Mouse (Mus musculus): ENCODE measurements around the gene Gm9945. TPM values are rescaled to one million over a fixed set of nuclear protein-coding genes. Genes with fewer than 3 reads are reported as not detected.

Gm9945 gene
- polyA plus RNA-seq (2012; ENCODE audit: low replicate concordance): not detected in 2 replicates

GRCm38 (mm10) chr11:53479783-53480301 is at the start of gene Gm9945, which contains the start of gene Sowaha:
Gm9945 (plus strand) TSS chr11:53480166.
Sowaha (minus strand) TSS chr11:53480274.

GRCm38 (mm10) chr11:53430670-53431346 is 49.2 kb upstream of the Gm9945 start, which contains the start of the genes Uqcrq and Gdf9:
Uqcrq (minus strand) TSS chr11:53430831.
Gdf9 (plus strand) TSS chr11:53431023.

DNA sequence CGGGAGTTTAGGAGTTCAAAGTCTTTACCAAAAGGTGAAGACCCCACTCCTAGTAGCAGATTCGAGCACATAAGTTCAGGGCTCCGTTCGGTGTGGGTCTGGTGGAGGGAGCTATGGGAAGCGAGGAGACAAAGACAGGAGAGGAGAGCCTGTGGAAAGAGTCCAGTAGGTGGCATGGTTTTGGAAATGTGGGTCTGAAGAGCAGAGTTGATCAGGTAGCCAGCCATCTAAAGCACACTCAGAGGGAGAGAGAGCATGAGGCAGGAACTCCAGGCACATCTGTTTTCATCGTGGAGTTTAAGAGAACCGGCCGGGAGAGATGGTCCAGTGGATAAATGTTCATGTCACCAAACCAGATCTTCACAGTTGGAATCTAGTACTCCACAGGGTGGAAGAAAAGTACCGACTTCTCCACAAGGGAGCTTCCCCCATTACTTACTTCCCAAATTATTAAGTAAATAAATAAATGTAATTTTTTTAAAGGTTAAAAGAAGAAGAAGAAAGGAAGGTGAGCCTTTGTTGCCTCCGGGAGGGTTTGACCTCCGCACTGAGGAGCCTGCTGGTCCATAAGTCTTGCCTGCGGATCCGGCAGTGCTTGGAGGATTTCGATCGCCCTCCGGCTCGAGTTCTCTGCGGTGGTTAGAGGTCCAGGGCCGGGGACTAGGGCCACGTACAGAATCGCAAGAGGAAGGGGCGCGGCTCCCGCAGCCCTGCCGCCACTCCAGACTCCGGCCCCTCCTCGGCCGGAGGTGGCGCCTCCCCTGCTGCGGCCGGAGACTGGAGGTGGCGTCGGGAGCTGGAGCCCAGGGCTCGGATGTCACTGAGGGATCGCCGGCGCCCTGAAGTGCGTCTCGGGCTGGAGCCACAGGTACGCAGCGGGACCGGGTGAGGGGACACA is 23.2 kb upstream of the Gm9945 start, which contains the start of the genes Gm10447 and Shroom1:
TSS of gene Gm10447 (minus strand) at position 637 of the 898 bp plus-strand sequence.
TSS of gene Shroom1 (plus strand) at position 732 of the 898 bp plus-strand sequence.

DNA sequence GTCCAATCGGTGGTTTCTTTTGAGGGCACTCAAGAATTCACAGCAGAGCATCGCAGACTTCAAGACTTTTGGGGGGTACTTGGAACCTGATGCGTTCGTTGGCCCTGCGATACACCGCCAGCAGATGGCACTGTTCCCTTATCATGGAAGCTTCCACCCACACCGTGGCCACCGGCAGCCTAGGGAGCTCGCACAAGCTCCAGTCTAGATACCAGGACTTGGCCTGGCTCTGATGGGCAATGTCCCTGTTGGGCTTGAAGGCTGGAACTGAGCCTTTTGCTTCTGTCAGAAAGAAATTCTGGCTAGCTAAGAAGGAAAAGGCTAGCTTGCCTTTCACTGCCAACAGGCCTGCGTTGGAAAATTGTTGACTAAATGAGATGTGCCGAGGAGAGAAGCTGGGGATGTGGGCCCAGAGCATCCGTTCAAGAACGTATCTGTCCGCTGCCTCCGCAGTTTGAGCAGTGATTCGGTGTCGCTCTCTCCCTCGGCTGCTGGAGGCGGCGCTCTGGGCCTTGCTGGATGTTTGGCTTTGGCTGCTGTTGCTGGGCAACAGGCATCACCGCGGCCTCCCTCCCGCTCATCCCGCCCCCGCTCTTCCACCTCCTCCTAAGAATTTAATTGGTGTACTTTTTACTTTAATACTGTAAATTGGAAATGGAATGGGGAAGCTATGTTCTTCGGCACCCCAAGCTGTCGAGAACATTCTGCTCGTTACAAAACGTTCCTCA is 9.8 kb upstream of the Gm9945 start, which contains the start of gene Gm9837:
TSS of gene Gm9837 (minus strand) at position 512 of the 728 bp plus-strand sequence.

GRCm38 (mm10) chr11:53519207-53520121 is 39.5 kb downstream of the Gm9945 start, which contains the start of gene Sept8:
Sept8 (plus strand) TSS chr11:53519257.

Other genes starting within 250 kb of the Gm9945 start
- gene Hspa4, start 179.7 kb upstream of the Gm9945 start, polyA plus RNA-seq (2012; ENCODE audit: low replicate concordance): 23.0 and 23.9 TPM in 2 replicates
- 0.71 and 1.5 TPM in 2 replicates for gene Zcchc10, start 155.5 kb upstream of the Gm9945 start, polyA plus RNA-seq (2012; ENCODE audit: low replicate concordance)
- 7.9 and 8.0 TPM in 2 replicates for gene Aff4, start 129.3 kb upstream of the Gm9945 start, polyA plus RNA-seq (2012; ENCODE audit: low replicate concordance)
- not detected in 2 replicates for gene Leap2, start 57.0 kb upstream of the Gm9945 start, polyA plus RNA-seq (2012; ENCODE audit: low replicate concordance)
- 64.2 and 119 TPM in 2 replicates for gene Uqcrq, start 49.3 kb upstream of the Gm9945 start, polyA plus RNA-seq (2012; ENCODE audit: low replicate concordance)
- 0.14 and 0.24 TPM in 2 replicates for gene Gdf9, start 49.1 kb upstream of the Gm9945 start, polyA plus RNA-seq (2012; ENCODE audit: low replicate concordance)
- not detected in 2 replicates for gene Gm10447, start 23.1 kb upstream of the Gm9945 start, polyA plus RNA-seq (2012; ENCODE audit: low replicate concordance)
- gene Shroom1, start 23.0 kb upstream of the Gm9945 start, polyA plus RNA-seq (2012; ENCODE audit: low replicate concordance): 0.13 and 0.28 TPM in 2 replicates
- gene Gm9837, start 9.7 kb upstream of the Gm9945 start, polyA plus RNA-seq (2012; ENCODE audit: low replicate concordance): not detected in 2 replicates
- gene Sowaha, start 108 bp downstream of the Gm9945 start, polyA plus RNA-seq (2012; ENCODE audit: low replicate concordance): 0.83 and 6.3 TPM in 2 replicates
- gene Sept8, start 39.1 kb downstream of the Gm9945 start, polyA plus RNA-seq (2012; ENCODE audit: low replicate concordance): 9.5 and 20.4 TPM in 2 replicates
- 1.5 and 3.1 TPM in 2 replicates for gene Kif3a, start 87.2 kb downstream of the Gm9945 start, polyA plus RNA-seq (2012; ENCODE audit: low replicate concordance)
- gene Il4, start 138.5 kb downstream of the Gm9945 start, polyA plus RNA-seq (2012; ENCODE audit: low replicate concordance): 0.38 TPM in 1 of 2 replicates, not detected in the other
- 0.15 and 0.26 TPM in 2 replicates for gene Il13, start 154.5 kb downstream of the Gm9945 start, polyA plus RNA-seq (2012; ENCODE audit: low replicate concordance)
- gene Rad50, start 227.2 kb downstream of the Gm9945 start, polyA plus RNA-seq (2012; ENCODE audit: low replicate concordance): 8.4 and 9.3 TPM in 2 replicates
- not detected in 2 replicates for gene Il5, start 240.6 kb downstream of the Gm9945 start, polyA plus RNA-seq (2012; ENCODE audit: low replicate concordance)